Mouse (Mus musculus): ENCODE data around the gene Klra17. TPM values are rescaled to one million over a fixed set of nuclear protein-coding genes. Genes with fewer than 3 reads are reported as not detected.
"Not testable (repeated sequence)": the region's sequence is repeated elsewhere in the genome, so short reads cannot be mapped to it uniquely, and the experiment has no call there.

Klra17 gene
- not detected in 2 replicates for polyA plus RNA-seq (2014; fragmentation: Nextera tagmentation; extraction: Ambion mirVana)

DNA sequence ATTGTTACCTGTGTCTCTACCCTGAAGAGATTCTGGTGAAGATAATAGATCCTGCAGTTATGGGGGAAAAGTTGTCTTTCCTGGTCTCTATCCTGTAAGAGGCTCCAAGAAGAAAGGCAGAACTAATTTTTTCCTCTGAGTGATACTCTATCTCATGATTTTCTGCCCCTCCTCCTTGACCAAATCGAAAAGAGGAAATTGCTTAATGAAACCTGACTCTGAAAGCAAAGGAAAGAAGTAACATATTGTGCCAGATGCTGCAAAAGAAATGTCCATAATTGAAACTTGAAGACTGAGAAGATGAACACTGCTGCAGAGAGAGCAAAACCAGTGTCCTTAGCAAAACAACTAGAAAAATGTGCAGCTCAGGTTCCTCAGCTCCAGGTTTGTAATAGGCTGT is at the start of gene Klra17:
Klra17 (minus strand) TSS at position 124 of the 400 bp plus-strand sequence.
- H3K27me3 ChIP-seq (ENCODE audit: control insufficient read depth, insufficient read depth, low read length) = no peaks in the 10 kb centered on the region
- 56% methylated on average over 1 of the region's 1 CpGs for WGBS
- no peak for ATAC-seq (ENCODE audit: low FRiP score)

DNA sequence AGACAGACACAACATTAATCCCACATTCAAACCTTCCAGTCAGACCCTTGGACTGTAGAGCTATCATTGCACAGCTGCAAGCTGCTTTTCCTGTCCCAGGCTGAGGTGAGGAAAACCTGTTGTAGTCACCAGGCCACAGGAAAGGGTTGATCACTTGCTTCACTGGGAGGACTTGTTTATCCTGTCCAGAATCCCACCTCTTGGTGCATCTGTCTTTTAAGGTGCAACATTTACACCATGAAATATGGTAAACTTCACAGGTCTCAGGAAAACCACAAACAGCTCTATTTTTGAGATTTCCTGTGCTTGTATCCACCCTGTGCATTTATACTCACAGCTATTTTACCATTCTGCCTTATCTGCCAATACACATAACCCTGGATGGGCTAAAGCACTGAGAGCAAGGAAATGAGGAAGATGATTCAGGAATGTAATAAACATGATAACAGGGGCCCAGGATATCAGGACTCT is 41.0 kb upstream of the Klra17 start, which contains the start of gene Klra5:
Klra5 (minus strand) TSS at position 175 of the 471 bp plus-strand sequence.
- not testable (repeated sequence) for H3K4me3 ChIP-seq (ENCODE audit: low read depth, low read length); H3K4me2 ChIP-seq; H3K27ac ChIP-seq (ENCODE audit: low read depth, low read length); H3K9me3 ChIP-seq (ENCODE audit: control insufficient read depth, low read length); H3K9ac ChIP-seq (ENCODE audit: low read length); H3K36me3 ChIP-seq (ENCODE audit: control insufficient read depth, insufficient read depth, low read length); H3K4me1 ChIP-seq (ENCODE audit: control insufficient read depth, insufficient read depth, low read length); ATAC-seq (ENCODE audit: low FRiP score); DNase-seq (ENCODE audit: low spot score, missing footprints); H3K27me3 ChIP-seq (ENCODE audit: control insufficient read depth, insufficient read depth, low read length)

More for the DNA sequence above, at the start of gene Klra17:
- DNase-seq (ENCODE audit: low spot score, missing footprints) = no peak
- no peak within 1 kb of the TSS for H3K27ac ChIP-seq (ENCODE audit: low read depth, low read length)
- no peak within 1 kb of the TSS for H3K4me3 ChIP-seq (ENCODE audit: low read depth, low read length)
- no peaks in the 10 kb centered on the region for H3K4me1 ChIP-seq (ENCODE audit: control insufficient read depth, insufficient read depth, low read length)
- H3K9me3 ChIP-seq (ENCODE audit: control insufficient read depth, low read length) = peaks cover 7% of the 10 kb centered on the region
- no peak within 1 kb of the TSS for H3K4me2 ChIP-seq
- H3K36me3 ChIP-seq (ENCODE audit: control insufficient read depth, insufficient read depth, low read length) = no peaks in the 10 kb centered on the region
- H3K9ac ChIP-seq (ENCODE audit: low read length) = no peak within 1 kb of the TSS

DNA sequence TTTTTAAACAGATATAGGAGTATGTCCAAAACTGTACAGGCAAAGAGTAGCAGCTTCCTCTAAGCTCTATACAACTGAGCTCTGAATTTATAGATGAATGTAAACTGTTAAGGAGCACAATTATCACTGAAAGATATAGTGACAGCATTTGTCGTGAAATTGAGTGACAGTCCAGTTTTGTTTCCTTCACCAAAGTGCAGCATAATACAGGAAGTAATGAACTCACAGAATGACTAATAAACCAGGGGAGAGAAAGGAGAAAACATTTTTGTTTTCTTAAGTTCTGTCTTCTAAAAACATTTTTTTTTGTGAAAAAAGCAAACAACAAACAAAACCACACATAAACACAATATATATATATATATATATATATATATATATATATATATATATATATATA is 40.5 kb upstream of the Klra17 start:
- DNase-seq (ENCODE audit: low spot score, missing footprints) = no peak
- no peaks in the 10 kb centered on the region for H3K27me3 ChIP-seq (ENCODE audit: control insufficient read depth, insufficient read depth, low read length)
- H3K4me3 ChIP-seq (ENCODE audit: low read depth, low read length) = no peak overlapping the region
- no peak overlapping the region for H3K4me2 ChIP-seq
- no peaks in the 10 kb centered on the region for H3K4me1 ChIP-seq (ENCODE audit: control insufficient read depth, insufficient read depth, low read length)
- 80% methylated on average over 1 of the region's 1 CpGs for WGBS
- no peaks in the 10 kb centered on the region for H3K36me3 ChIP-seq (ENCODE audit: control insufficient read depth, insufficient read depth, low read length)
- H3K27ac ChIP-seq (ENCODE audit: low read depth, low read length) = no peak overlapping the region
- no peaks in the 10 kb centered on the region; the same call in 1 of the 2 replicates for H3K9me3 ChIP-seq (ENCODE audit: control insufficient read depth, low read length)
- ATAC-seq (ENCODE audit: low FRiP score) = no peak
- H3K9ac ChIP-seq (ENCODE audit: low read length) = no peak overlapping the region

DNA sequence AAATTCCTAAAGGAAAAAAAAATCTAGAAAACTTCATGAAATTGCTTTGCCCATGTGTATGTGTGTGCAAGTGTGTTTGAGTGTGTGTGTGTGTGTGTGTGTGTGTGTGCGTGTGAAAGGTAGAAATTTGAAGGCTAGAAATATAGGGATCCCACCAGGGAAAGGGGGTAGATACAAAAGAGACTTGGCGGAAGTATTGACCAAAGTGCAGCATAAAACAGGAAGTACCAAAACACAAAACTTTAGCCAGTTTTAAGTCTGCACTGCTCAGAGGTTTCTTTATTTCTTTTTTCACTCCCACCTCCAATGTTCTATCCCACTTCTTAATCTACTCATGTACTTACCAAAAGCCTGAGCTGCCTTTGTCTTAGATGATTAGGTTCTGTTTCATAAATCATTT is 6.1 kb upstream of the Klra17 start:
- no peaks in the 10 kb centered on the region for H3K36me3 ChIP-seq (ENCODE audit: control insufficient read depth, insufficient read depth, low read length)
- no peak for DNase-seq (ENCODE audit: low spot score, missing footprints)
- H3K27me3 ChIP-seq (ENCODE audit: control insufficient read depth, insufficient read depth, low read length) = no peaks in the 10 kb centered on the region
- no peak for ATAC-seq (ENCODE audit: low FRiP score)
- peaks cover 7% of the 10 kb centered on the region; the same call in 1 of the 2 replicates for H3K9me3 ChIP-seq (ENCODE audit: control insufficient read depth, low read length)
- no peak overlapping the region for H3K9ac ChIP-seq (ENCODE audit: low read length)
- no peak overlapping the region for H3K4me3 ChIP-seq (ENCODE audit: low read depth, low read length)
- H3K4me1 ChIP-seq (ENCODE audit: control insufficient read depth, insufficient read depth, low read length) = no peaks in the 10 kb centered on the region
- H3K4me2 ChIP-seq = no peak overlapping the region
- 81% methylated on average over 2 of the region's 2 CpGs for WGBS
- H3K27ac ChIP-seq (ENCODE audit: low read depth, low read length) = no peak overlapping the region

DNA sequence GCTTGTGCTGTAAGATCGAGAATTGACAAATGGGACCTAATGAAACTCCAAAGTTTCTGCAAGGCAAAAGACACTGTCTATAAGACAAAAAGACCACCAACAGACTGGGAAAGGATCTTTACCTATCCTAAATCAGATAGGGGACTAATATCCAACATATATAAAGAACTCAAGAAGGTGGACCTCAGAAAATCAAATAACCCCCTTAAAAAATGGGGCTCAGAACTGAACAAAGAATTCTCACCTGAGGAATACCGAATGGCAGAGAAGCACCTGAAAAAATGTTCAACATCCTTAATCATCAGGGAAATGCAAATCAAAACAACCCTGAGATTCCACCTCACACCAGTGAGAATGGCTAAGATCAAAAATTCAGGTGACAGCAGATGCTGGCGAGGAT is 14.1 kb downstream of the Klra17 start, which contains the start of gene Gm17631:
Gm17631 (plus strand) TSS at position 301 of the 400 bp plus-strand sequence.
- H3K4me3 ChIP-seq (ENCODE audit: low read depth, low read length); H3K27ac ChIP-seq (ENCODE audit: low read depth, low read length); ATAC-seq (ENCODE audit: low FRiP score); H3K27me3 ChIP-seq (ENCODE audit: control insufficient read depth, insufficient read depth, low read length); H3K36me3 ChIP-seq (ENCODE audit: control insufficient read depth, insufficient read depth, low read length); H3K9ac ChIP-seq (ENCODE audit: low read length); DNase-seq (ENCODE audit: low spot score, missing footprints); H3K4me2 ChIP-seq; H3K9me3 ChIP-seq (ENCODE audit: control insufficient read depth, low read length); H3K4me1 ChIP-seq (ENCODE audit: control insufficient read depth, insufficient read depth, low read length): not testable (repeated sequence)
- no CpG with 5 or more reads among the region's 3 CpGs for WGBS

DNA sequence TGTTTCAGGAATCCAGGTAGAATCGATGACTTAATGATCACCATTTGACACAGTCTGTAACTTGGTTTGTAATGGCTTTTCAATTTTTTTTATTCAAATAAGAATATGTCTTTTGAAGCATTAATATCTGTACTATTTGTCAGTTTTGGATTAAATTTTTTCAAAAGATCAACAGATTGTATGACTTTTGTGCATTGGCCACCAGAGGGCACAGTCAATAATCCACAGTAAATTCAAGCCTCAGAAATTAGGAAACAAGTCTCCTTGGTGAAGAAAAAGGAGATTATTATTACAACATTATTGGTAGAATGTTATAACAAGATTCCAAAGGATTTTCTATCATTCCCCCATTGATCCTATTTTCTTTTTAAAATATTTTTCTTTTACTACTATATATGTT is 50.9 kb downstream of the Klra17 start:
- Histone ChIP-seq H3K9me3 (ENCODE audit: control insufficient read depth, low read length) (peaks cover 4% of the 10 kb centered on the region), H3K36me3 (ENCODE audit: control insufficient read depth, insufficient read depth, low read length) (no peaks in the 10 kb centered on the region), H3K4me1 (ENCODE audit: control insufficient read depth, insufficient read depth, low read length) (no peaks in the 10 kb centered on the region), H3K27ac (ENCODE audit: low read depth, low read length) (no peak overlapping the region), H3K4me3 (ENCODE audit: low read depth, low read length) (no peak overlapping the region), H3K27me3 (ENCODE audit: control insufficient read depth, insufficient read depth, low read length) (no peaks in the 10 kb centered on the region), H3K4me2 (no peak overlapping the region), H3K9ac (ENCODE audit: low read length) (no peak overlapping the region)
- ATAC-seq (ENCODE audit: low FRiP score) (no peak), DNase-seq (ENCODE audit: low spot score, missing footprints) (no peak)
- 92% methylated on average over 1 of the region's 1 CpGs for WGBS

DNA sequence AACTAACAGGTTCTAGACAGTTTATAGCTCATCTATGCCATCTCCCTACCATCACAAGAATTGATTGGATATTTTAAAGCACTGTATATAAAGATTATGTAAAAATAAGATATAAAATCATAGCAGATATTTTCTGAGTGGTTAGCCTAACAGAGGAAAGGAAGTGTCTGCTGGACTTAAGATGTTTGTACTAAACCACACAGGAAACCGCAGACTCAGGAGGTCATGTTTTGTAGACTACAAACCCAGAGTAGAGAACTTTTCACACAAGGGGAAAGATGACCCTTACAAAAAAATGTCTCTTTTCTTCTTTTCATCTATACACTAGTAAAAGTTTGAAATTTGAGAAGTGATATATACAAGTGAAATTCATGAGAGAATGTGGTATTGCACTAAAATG is 52.5 kb downstream of the Klra17 start:
- H3K4me2 ChIP-seq = no peak overlapping the region
- no peaks in the 10 kb centered on the region for H3K36me3 ChIP-seq (ENCODE audit: control insufficient read depth, insufficient read depth, low read length)
- no peaks in the 10 kb centered on the region for H3K4me1 ChIP-seq (ENCODE audit: control insufficient read depth, insufficient read depth, low read length)
- H3K4me3 ChIP-seq (ENCODE audit: low read depth, low read length) = no peak overlapping the region
- H3K9me3 ChIP-seq (ENCODE audit: control insufficient read depth, low read length) = peaks cover 8% of the 10 kb centered on the region
- no peak overlapping the region for H3K27ac ChIP-seq (ENCODE audit: low read depth, low read length)
- H3K27me3 ChIP-seq (ENCODE audit: control insufficient read depth, insufficient read depth, low read length) = no peaks in the 10 kb centered on the region
- 84% methylated on average over 1 of the region's 1 CpGs for WGBS
- H3K9ac ChIP-seq (ENCODE audit: low read length) = no peak overlapping the region
- ATAC-seq (ENCODE audit: low FRiP score) = no peak
- no peak for DNase-seq (ENCODE audit: low spot score, missing footprints)

DNA sequence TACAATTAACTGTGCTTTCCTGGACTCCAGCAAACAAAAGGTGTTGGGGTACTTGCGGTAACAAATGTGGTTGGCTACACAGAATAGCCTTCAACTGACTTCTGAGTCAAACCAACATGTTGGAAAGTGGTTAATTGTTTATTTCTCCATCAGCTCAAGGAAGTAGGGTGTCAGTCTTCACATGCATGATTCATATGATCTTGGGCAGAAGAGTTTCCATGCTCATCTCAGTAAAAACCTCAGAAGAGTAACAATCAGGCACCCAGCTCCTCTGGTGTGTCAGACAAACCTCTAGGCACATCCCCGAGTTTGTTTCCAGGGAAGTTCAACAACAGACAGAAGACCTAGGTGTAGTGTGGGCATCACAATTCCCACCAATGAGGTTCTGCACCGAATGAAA is 58.7 kb downstream of the Klra17 start:
- 69% methylated on average over 3 of the region's 3 CpGs for WGBS
- H3K4me1 ChIP-seq (ENCODE audit: control insufficient read depth, insufficient read depth, low read length) = no peaks in the 10 kb centered on the region
- no peaks in the 10 kb centered on the region for H3K36me3 ChIP-seq (ENCODE audit: control insufficient read depth, insufficient read depth, low read length)
- no peak overlapping the region for H3K4me3 ChIP-seq (ENCODE audit: low read depth, low read length)
- no peak for DNase-seq (ENCODE audit: low spot score, missing footprints)
- no peak overlapping the region for H3K9ac ChIP-seq (ENCODE audit: low read length)
- H3K9me3 ChIP-seq (ENCODE audit: control insufficient read depth, low read length) = peaks cover 4% of the 10 kb centered on the region; the same call in 1 of the 2 replicates
- no peak overlapping the region for H3K27ac ChIP-seq (ENCODE audit: low read depth, low read length)
- ATAC-seq (ENCODE audit: low FRiP score) = no peak
- no peak overlapping the region for H3K4me2 ChIP-seq
- no peaks in the 10 kb centered on the region for H3K27me3 ChIP-seq (ENCODE audit: control insufficient read depth, insufficient read depth, low read length)

DNA sequence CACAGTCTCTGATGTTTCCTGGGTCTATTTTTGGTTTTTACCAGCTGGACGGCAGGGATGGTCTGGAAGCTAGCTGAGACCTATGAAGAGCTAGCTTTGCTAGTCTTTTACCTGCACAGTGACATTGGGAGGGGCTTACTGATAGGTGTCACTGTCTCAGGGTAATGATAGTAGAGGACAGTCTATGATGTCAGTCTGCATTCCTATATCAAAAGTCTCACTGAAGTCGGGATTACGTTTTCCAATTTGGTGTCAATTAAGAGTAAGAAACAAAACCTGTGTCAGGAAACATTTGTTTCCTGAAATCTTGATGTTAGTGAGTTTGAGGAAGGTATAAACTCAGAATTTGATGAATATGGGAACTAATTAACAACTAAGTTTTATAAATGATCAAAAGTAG is 92.3 kb downstream of the Klra17 start, which contains the start of gene Gm156:
Gm156 (minus strand) TSS at position 101 of the 400 bp plus-strand sequence.
- H3K9me3 ChIP-seq (ENCODE audit: control insufficient read depth, low read length); DNase-seq (ENCODE audit: low spot score, missing footprints); H3K36me3 ChIP-seq (ENCODE audit: control insufficient read depth, insufficient read depth, low read length); ATAC-seq (ENCODE audit: low FRiP score); H3K27me3 ChIP-seq (ENCODE audit: control insufficient read depth, insufficient read depth, low read length); H3K9ac ChIP-seq (ENCODE audit: low read length); H3K4me1 ChIP-seq (ENCODE audit: control insufficient read depth, insufficient read depth, low read length); H3K4me3 ChIP-seq (ENCODE audit: low read depth, low read length); H3K4me2 ChIP-seq; H3K27ac ChIP-seq (ENCODE audit: low read depth, low read length): not testable (repeated sequence)
- 93% methylated on average over 3 of the region's 3 CpGs for WGBS
